Mouse (Mus musculus) liver, embryonic 11.5 days (tissue): ENCODE measurements around the gene Foxf2. TPM values are rescaled to one million over a fixed set of nuclear protein-coding genes. Genes with fewer than 3 reads are reported as not detected.

ENCODE experiments used
- microRNA-seq: library from miRNA; unstranded; fragments of <30 nt; microRNA quantifications from one replicate; pipeline ENCODE4, GENCODE M21; 2017; ENCODE audit warnings: borderline number of aligned reads
- polyA plus RNA-seq: library from polyadenylated mRNA; unstranded; fragments of >200 nt; fragmentation: Nextera tagmentation; extraction: Ambion mirVana; gene quantifications from 2 replicates; pipeline ENCODE4 v1.2.1, GENCODE M21; 2014

Foxf2 gene
- polyA plus RNA-seq, 1 experiment from 2014 or later: 0.70 TPM

Small RNAs within 50 kb of the gene (microRNA-seq; reads per million reads assigned to microRNA genes)
- gene Gm27516: not detected

Other genes starting within 250 kb of the Foxf2 start
- 0.05 and 0.08 TPM in 2 replicates for gene Foxq1, start 69.7 kb upstream of the Foxf2 start, polyA plus RNA-seq
- gene A530084C06Rik, start 66.5 kb upstream of the Foxf2 start, polyA plus RNA-seq: not detected in 2 replicates
- 0.45 and 0.47 TPM in 2 replicates for gene Foxc1, start 180.8 kb downstream of the Foxf2 start, polyA plus RNA-seq